Mouse (Mus musculus): ENCODE measurements around the gene Thada. TPM values are rescaled to one million over a fixed set of nuclear protein-coding genes. Genes with fewer than 3 reads are reported as not detected.

Thada gene
- polyA plus RNA-seq, 1 experiment from 2014 or later = 10.3 TPM

DNA sequence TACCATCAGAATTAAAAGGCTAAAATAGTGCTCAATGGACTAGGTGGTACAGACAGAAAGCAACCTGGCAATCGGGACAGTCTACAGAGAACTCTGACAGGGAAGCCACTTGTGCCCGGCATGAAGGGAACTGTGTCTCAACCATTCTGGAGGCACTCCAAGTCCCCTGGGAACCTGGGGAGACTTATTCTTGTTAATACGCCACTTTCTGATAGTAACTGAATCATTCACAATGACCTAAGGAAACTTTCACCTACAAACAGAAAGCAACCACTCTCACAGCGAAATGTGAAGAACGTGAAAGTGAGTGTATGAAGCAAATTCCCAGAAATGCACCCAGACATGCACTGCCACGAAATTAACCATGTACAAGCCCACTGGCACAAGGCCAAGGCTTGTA, 60.4 kb downstream of the Thada start:
- 80% methylated on average over 6 of the region's 6 CpGs for WGBS
- Histone ChIP-seq H3K27ac (no peak overlapping the region), H3K9me3 (no peaks in the 10 kb centered on the region), H3K4me2 (no peak overlapping the region), H3K27me3 (no peaks in the 10 kb centered on the region), H3K4me3 (no peak overlapping the region), H3K9ac (no peak overlapping the region), H3K4me1 (no peaks in the 10 kb centered on the region), H3K36me3 (peaks cover 17% of the 10 kb centered on the region)
- no peak for ATAC-seq (ENCODE audit: insufficient number of reproducible peaks, insufficient read depth, low FRiP score, low TSS enrichment, low read depth)

DNA sequence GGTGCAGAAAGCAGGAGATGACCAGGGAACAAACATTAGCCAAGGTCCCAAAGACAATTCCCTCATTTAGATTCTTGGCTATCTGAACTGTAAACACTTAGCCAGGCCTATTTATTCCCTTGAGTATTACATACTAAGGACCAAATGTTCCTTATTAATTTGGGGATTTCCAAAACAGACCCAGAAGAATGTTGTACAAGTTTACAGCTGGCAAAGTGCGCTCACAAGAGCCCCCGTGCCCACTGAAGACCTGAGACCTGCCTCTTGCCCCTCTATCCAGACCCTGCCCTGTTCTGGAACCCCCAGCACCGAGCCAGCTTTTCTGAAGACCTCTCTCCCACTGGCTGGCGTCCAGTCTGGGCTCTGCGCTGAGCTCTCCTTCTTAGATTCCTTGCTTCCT, 64.2 kb downstream of the Thada start:
- Histone ChIP-seq H3K27me3 (no peaks in the 10 kb centered on the region), H3K9ac (no peak overlapping the region), H3K36me3 (peaks cover 10% of the 10 kb centered on the region), H3K9me3 (no peaks in the 10 kb centered on the region), H3K4me2 (no peak overlapping the region), H3K4me1 (no peaks in the 10 kb centered on the region), H3K4me3 (no peak overlapping the region), H3K27ac (no peak overlapping the region)
- ATAC-seq (ENCODE audit: insufficient number of reproducible peaks, insufficient read depth, low FRiP score, low TSS enrichment, low read depth) = no peak
- 88% methylated on average over 5 of the region's 5 CpGs for WGBS

DNA sequence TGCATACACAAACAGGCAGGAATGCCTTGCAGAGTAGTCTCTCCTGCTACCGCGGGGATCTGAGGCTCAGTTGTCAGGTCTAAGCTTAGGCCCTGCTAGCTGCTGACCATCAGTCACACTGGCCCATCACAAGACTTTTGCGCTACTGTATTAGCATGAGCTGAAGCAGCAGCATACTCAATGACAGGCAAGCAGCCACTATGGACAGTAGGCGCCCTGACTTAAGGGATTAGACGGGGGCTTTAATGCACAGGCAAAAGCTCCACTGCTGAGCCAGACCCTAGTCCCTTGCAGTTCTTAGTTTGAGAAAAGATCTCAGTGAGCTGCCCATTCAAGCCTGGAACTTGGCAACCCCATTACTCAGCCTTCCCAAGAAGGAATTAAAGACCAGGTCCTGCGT, 66.6 kb downstream of the Thada start:
- Histone ChIP-seq H3K4me1 (no peaks in the 10 kb centered on the region), H3K36me3 (peaks cover 21% of the 10 kb centered on the region), H3K9me3 (no peaks in the 10 kb centered on the region), H3K4me3 (no peak overlapping the region), H3K9ac (no peak overlapping the region), H3K27me3 (no peaks in the 10 kb centered on the region), H3K27ac (no peak overlapping the region; the same call in 1 of the 2 replicates), H3K4me2 (no peak overlapping the region)
- no peak for ATAC-seq (ENCODE audit: insufficient number of reproducible peaks, insufficient read depth, low FRiP score, low TSS enrichment, low read depth)
- WGBS = 84% methylated on average over 6 of the region's 6 CpGs

DNA sequence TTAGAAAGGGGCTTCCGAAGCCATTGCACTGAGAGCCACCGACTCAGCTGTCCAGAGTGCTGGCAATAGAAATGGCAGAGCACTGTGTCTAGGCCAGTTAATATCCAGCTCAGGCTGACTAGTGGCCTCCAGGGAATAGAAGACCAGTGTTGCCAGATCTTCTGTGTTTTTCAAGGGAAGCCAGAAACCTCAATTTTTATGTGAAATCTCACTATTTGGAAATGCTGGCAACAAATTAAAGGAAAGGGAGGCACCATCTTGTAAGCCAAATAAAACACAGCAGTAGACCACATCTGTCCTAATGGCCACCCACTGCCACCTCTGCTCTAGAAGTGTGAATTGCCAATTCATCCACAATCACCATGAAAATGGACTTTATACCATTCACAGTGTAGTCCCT, 76.0 kb downstream of the Thada start:
- no peak overlapping the region for H3K9ac ChIP-seq
- no peak overlapping the region for H3K27ac ChIP-seq
- H3K4me3 ChIP-seq = no peak overlapping the region
- H3K9me3 ChIP-seq = no peaks in the 10 kb centered on the region; the same call in 1 of the 2 replicates
- H3K36me3 ChIP-seq = peaks cover 21% of the 10 kb centered on the region
- WGBS = 97% methylated on average over 2 of the region's 2 CpGs
- H3K4me1 ChIP-seq = no peaks in the 10 kb centered on the region
- H3K4me2 ChIP-seq = no peak overlapping the region
- no peaks in the 10 kb centered on the region for H3K27me3 ChIP-seq
- ATAC-seq (ENCODE audit: insufficient number of reproducible peaks, insufficient read depth, low FRiP score, low TSS enrichment, low read depth) = no peak

DNA sequence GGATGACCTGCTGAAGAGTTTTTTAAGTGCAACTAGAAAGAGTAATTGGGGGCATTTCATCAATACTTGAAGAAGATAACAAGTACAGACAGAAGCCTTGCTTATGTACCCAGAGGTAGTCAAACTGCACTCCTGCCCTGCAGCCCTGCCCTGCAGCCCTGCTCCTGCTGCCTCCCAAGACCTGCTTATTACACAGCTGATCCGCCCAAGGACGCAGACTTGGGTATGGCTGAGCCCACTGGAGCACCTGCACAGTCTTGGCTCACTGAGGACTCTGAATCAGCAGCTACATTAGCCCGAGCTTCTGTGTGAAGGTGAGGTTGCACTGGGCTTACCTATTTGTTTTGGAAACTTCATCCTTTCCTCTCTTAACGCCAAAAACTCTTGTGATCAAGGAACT, 79.8 kb downstream of the Thada start:
- ATAC-seq (ENCODE audit: insufficient number of reproducible peaks, insufficient read depth, low FRiP score, low TSS enrichment, low read depth) = no peak
- Histone ChIP-seq H3K27ac (no peak overlapping the region), H3K27me3 (no peaks in the 10 kb centered on the region), H3K4me2 (no peak overlapping the region), H3K4me1 (no peaks in the 10 kb centered on the region), H3K4me3 (no peak overlapping the region), H3K36me3 (peaks cover 38% of the 10 kb centered on the region), H3K9me3 (no peaks in the 10 kb centered on the region; the same call in 1 of the 2 replicates), H3K9ac (no peak overlapping the region)
- 87% methylated on average over 4 of the region's 4 CpGs for WGBS

DNA sequence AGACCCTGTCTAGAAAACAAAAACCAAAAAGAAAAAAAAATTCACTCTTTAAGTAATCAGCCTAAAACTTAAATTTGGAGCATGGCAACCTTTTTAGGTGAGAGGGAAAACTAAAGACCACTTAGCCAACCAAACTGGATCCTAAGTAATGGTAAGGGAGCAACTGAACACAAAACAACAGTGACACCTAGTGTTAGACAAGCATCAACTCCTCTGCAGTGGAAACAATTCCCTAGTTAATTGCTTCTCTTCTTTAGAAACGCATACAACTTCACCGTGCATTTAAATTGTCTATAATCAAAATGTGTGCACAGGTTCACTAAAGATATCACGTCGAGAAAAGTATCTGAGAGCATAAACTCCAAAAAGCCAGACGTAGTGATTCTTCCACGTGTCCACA, 80.3 kb downstream of the Thada start:
- no peaks in the 10 kb centered on the region; the same call in 1 of the 2 replicates for H3K9me3 ChIP-seq
- H3K4me2 ChIP-seq = no peak overlapping the region
- ATAC-seq (ENCODE audit: insufficient number of reproducible peaks, insufficient read depth, low FRiP score, low TSS enrichment, low read depth) = no peak
- 84% methylated on average over 6 of the region's 6 CpGs for WGBS
- no peaks in the 10 kb centered on the region for H3K27me3 ChIP-seq
- no peak overlapping the region for H3K9ac ChIP-seq
- H3K4me1 ChIP-seq = no peaks in the 10 kb centered on the region
- H3K4me3 ChIP-seq = no peak overlapping the region
- H3K27ac ChIP-seq = no peak overlapping the region
- peaks cover 43% of the 10 kb centered on the region for H3K36me3 ChIP-seq

DNA sequence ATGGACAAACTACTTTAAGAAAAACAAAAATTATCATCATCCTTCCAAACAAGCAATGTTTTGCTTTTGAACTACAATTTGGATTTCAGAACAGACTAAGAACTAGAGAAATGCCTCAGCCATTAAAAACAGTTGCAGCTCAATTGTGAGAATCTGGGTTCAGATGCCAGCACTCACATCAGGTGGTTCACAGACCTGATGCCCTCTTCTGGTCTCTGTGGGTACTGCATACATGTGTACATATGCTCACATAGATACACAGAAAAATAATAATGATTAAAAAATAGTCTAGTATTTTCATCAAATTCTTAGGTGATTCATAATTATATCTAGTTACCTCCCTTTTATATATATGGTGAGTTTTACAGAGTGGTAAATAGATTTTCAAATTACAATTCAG, 81.3 kb downstream of the Thada start:
- no peaks in the 10 kb centered on the region; the same call in 1 of the 2 replicates for H3K9me3 ChIP-seq
- ATAC-seq (ENCODE audit: insufficient number of reproducible peaks, insufficient read depth, low FRiP score, low TSS enrichment, low read depth) = no peak
- peaks cover 47% of the 10 kb centered on the region for H3K36me3 ChIP-seq
- no peak overlapping the region for H3K27ac ChIP-seq
- H3K9ac ChIP-seq = no peak overlapping the region
- H3K27me3 ChIP-seq = no peaks in the 10 kb centered on the region
- no peak overlapping the region for H3K4me2 ChIP-seq
- no peak overlapping the region for H3K4me3 ChIP-seq
- H3K4me1 ChIP-seq = no peaks in the 10 kb centered on the region

DNA sequence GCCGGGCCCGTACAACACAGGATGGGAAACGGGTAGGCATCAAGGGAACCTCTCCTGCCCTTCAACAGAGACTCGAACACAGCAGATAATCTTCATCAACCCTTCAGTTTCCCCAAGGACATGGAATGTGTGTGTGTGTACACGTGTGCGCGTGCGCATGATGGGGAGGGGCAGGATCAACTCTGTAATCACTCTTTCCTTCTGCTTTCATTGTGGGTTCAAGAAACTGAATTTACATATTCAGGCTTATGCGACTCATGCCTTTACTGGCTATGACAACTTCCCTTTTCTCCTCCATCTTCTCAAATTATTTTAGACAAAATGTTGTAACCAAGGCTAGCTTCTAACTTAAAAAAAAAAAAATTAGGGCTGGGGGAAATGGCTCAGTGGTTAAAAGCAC, 85.7 kb downstream of the Thada start:
- Histone ChIP-seq H3K36me3 (peaks cover 41% of the 10 kb centered on the region), H3K4me1 (no peaks in the 10 kb centered on the region), H3K27ac (no peak overlapping the region), H3K27me3 (no peaks in the 10 kb centered on the region), H3K4me2 (no peak overlapping the region), H3K9ac (no peak overlapping the region), H3K4me3 (no peak overlapping the region), H3K9me3 (no peaks in the 10 kb centered on the region; the same call in 1 of the 2 replicates)
- ATAC-seq (ENCODE audit: insufficient number of reproducible peaks, insufficient read depth, low FRiP score, low TSS enrichment, low read depth) = no peak
- WGBS = 94% methylated on average over 9 of the region's 9 CpGs

DNA sequence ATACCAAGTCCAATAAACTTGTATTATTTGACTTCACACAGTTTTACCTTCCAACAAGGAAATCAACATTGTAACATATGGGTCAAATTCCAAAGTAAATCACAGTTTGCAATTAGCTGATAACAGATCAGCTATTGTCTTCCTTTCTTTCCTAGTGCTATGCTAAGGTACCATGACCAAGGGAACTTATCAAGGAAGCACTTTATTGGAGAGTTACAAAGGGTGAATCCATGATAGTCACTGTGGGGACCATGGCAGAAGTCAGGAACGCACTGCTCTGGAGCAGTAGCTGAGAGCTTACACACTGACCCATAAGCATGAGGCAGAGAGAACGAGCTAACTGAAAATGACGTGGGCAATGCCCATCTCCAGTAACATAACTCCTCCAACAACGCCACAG, 89.1 kb downstream of the Thada start:
- no peak overlapping the region for H3K27ac ChIP-seq
- H3K4me1 ChIP-seq = peaks cover 12% of the 10 kb centered on the region
- WGBS = 89% methylated on average over 4 of the region's 4 CpGs
- ATAC-seq (ENCODE audit: insufficient number of reproducible peaks, insufficient read depth, low FRiP score, low TSS enrichment, low read depth) = no peak
- H3K4me2 ChIP-seq = no peak overlapping the region
- no peak overlapping the region for H3K4me3 ChIP-seq
- H3K36me3 ChIP-seq = peaks cover 18% of the 10 kb centered on the region
- H3K27me3 ChIP-seq = no peaks in the 10 kb centered on the region
- no peak overlapping the region for H3K9ac ChIP-seq
- no peaks in the 10 kb centered on the region for H3K9me3 ChIP-seq

DNA sequence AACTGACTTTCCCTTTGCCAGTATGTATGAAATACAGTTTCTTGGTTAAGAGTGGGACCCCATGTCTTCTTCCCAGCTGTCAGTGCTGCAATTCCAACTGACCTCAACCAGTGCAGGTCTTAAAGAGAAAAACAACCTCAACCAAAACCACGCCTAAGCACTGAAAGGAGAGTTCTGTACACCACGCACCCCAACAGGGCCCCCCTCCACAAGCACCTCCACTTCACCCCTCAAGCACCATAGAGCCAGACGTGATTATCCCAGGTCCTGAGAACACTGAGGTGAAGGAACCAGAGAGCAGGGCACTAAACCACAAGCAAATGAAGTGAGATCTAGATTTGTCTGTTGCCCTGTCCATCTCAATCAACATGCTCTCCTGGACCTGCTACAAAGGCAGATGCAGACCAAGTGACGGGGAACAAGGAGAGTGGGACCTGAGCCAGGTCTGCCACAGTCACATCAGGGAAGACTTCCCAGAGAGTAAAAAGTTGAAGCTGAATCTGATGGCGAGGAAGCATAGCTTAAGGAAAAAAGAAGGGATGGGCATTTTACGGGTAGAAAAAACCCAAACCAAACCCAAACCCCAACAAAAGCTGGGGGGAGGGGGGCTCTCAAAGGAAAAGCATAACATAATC, 93.5 kb downstream of the Thada start:
- no peak for ATAC-seq (ENCODE audit: insufficient number of reproducible peaks, insufficient read depth, low FRiP score, low TSS enrichment, low read depth)
- H3K36me3 ChIP-seq = peaks cover 3% of the 10 kb centered on the region; the same call in 1 of the 2 replicates
- WGBS = 53% methylated on average over 6 of the region's 6 CpGs
- no peaks in the 10 kb centered on the region for H3K27me3 ChIP-seq
- H3K4me1 ChIP-seq = peaks cover 46% of the 10 kb centered on the region
- no peak overlapping the region for H3K4me3 ChIP-seq
- no peak overlapping the region for H3K4me2 ChIP-seq
- H3K9me3 ChIP-seq = no peaks in the 10 kb centered on the region
- H3K9ac ChIP-seq = no peak overlapping the region
- no peak overlapping the region for H3K27ac ChIP-seq

DNA sequence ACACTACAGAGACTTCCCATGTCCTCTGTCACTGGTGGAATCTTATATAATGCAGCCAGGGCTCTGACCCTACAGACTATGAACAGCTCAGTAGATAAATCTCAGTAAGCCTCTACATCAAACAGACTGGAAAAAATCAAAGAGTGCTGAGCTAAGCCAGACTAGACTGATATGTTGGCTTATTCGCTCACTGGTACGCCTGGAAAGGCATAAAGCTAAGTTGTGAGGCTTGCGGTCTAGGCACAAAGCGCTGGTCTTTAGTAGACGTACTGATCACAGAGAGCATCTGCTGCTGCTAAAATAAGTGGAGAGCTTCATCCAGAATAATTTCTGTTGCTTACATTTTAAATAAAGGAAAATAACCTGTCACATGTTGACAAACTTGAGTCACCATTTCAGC, 95.6 kb downstream of the Thada start:
- no peak overlapping the region for H3K4me3 ChIP-seq
- no peak for ATAC-seq (ENCODE audit: insufficient number of reproducible peaks, insufficient read depth, low FRiP score, low TSS enrichment, low read depth)
- peaks cover 55% of the 10 kb centered on the region for H3K4me1 ChIP-seq
- H3K9ac ChIP-seq = 0 out of 2 replicates have a peak overlapping the region, but pooled peaks have one; percentile 36
- peaks cover 2% of the 10 kb centered on the region; the same call in 1 of the 2 replicates for H3K36me3 ChIP-seq
- H3K27me3 ChIP-seq = no peaks in the 10 kb centered on the region
- H3K9me3 ChIP-seq = no peaks in the 10 kb centered on the region
- WGBS = 55% methylated on average over 5 of the region's 5 CpGs
- peak overlapping the region; percentile 35; the same call in 1 of the 2 replicates for H3K27ac ChIP-seq
- no peak overlapping the region; the same call in 1 of the 2 replicates for H3K4me2 ChIP-seq

DNA sequence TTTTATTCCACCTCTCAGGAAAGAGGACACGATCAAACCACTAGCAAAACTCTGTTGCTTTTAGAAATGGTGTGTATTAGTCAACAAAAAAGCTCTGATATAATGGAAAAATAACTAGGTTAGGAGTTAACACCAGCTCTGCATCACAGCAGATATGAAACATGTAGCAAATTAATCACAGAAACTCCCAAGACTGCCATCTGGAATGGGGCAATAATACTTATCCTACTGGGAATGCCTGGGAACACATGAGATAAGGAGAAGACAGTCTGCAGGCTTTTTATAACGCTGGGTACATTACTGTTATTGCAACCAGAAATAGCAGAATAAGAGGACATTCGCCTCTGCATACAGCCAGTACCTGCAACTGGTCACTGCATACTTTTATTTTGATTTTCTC, 96.2 kb downstream of the Thada start:
- no peaks in the 10 kb centered on the region for H3K9me3 ChIP-seq
- ATAC-seq (ENCODE audit: insufficient number of reproducible peaks, insufficient read depth, low FRiP score, low TSS enrichment, low read depth) = no peak
- H3K4me3 ChIP-seq = no peak overlapping the region
- H3K36me3 ChIP-seq = no peaks in the 10 kb centered on the region
- 57% methylated on average over 3 of the region's 3 CpGs for WGBS
- H3K9ac ChIP-seq = no peak overlapping the region
- peaks cover 62% of the 10 kb centered on the region for H3K4me1 ChIP-seq
- H3K27me3 ChIP-seq = no peaks in the 10 kb centered on the region
- no peak overlapping the region for H3K4me2 ChIP-seq
- no peak overlapping the region for H3K27ac ChIP-seq
